Mouse (Mus musculus) cerebellum, adult 2 months (tissue): ENCODE results near the gene Spred2. TPM values are rescaled to one million over a fixed set of nuclear protein-coding genes. Genes with fewer than 3 reads are reported as not detected.

Source experiments
- DNase-seq, 2 experiments: peaks; one replicate each; pipeline ENCODE4 v3.0.0; 2021
- H3K27ac ChIP-seq: fragments of 200-500 bp; 2 replicates; pipeline ENCODE4 v1.5.1; 2012; ENCODE audit warnings: low read length, control low read depth, inconsistent platforms; ENCODE audit not compliant: insufficient read depth
- H3K27me3 ChIP-seq: fragments of 200-500 bp; 2 replicates; pipeline ENCODE4 v1.6.1; 2012; ENCODE audit warnings: inconsistent platforms, mild to moderate bottlenecking, low read length, moderate library complexity; ENCODE audit not compliant: control insufficient read depth, insufficient read depth
- H3K4me1 ChIP-seq: fragments of 200-500 bp; 2 replicates; pipeline ENCODE4 v1.6.1; 2011; ENCODE audit warnings: low read length; ENCODE audit not compliant: control insufficient read depth, insufficient read depth
- H3K4me3 ChIP-seq: fragments of 200-500 bp; replicated peaks from 2 replicates; pipeline ENCODE3; 2011; ENCODE audit warnings: mild to moderate bottlenecking, low read depth, low read length, control low read depth; ENCODE audit not compliant: insufficient read depth
- CTCF ChIP-seq: fragments of 200-500 bp; IDR thresholded peaks from 2 replicates; pipeline ENCODE4 v1.5.1; 2011; ENCODE audit warnings: low read depth, mild to moderate bottlenecking, control low read depth, low read length, moderate library complexity, borderline replicate concordance; ENCODE audit not compliant: insufficient read depth
- POLR2A ChIP-seq: fragments of 200-500 bp; IDR thresholded peaks from 2 replicates; pipeline ENCODE4 v1.6.1; 2011; ENCODE audit warnings: low read length, control low read depth, borderline replicate concordance; ENCODE audit not compliant: insufficient read depth
- WGBS: fragments of 180-500 bp; shearing (Covaris S2); methylation state at CpG from one replicate; pipeline ENCODE4 v1.1.7; 2018; 5-methylcytosine and 5-hydroxymethylcytosine counted together
- polyA plus RNA-seq: library from polyadenylated mRNA; depleted of rRNA; stranded (reverse); fragments of >200 nt; gene quantifications from 2 replicates; pipeline ENCODE4 v1.2.3, GENCODE M21; 2012

The Spred2 gene
- polyA plus RNA-seq, 1 experiment, result 40.3 TPM

GRCm38 (mm10) chr11:19900712-19901111 lies 23.5 kb upstream of the Spred2 start:
- DNase-seq, result peak; percentile 68 to 71
- Histone ChIP-seq H3K4me1 (peaks cover 19% of the 10 kb centered on the region), H3K27ac (peak overlapping the region; percentile 80), H3K4me3 (no peak overlapping the region), H3K27me3 (no peaks in the 10 kb centered on the region)
- 28% methylated on average over 4 of the region's 4 CpGs for WGBS
- TF ChIP-seq POLR2A, result no peak

GRCm38 (mm10) chr11:19911216-19911615 lies 13.0 kb upstream of the Spred2 start:
- H3K4me1 ChIP-seq, result no peaks in the 10 kb centered on the region
- no peak for TF ChIP-seq CTCF
- no peak for TF ChIP-seq POLR2A
- no peaks in the 10 kb centered on the region for H3K27me3 ChIP-seq
- no peak overlapping the region for H3K27ac ChIP-seq
- 92% methylated on average over 3 of the region's 3 CpGs for WGBS
- no peak overlapping the region for H3K4me3 ChIP-seq
- no peak for DNase-seq

DNA sequence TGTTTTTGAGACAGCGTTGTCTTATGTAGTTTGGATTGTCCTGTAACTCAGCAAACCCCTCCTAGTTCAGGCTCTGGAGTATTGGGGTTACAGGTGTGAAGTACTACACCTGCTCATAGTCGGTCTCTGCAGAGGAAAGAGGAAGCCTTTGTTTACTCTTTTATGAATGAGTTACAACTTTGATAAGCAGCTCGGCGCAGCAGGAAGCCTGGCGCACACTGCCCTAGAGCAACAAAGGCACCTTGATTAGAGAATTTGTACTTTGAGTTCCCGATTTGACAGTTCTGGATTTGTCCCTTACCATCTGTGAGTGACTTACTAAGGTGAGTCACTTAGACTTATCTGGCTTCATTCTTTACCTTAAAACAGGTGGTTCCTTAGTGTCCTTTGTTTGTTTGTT lies 12.0 kb upstream of the Spred2 start:
- no peaks in the 10 kb centered on the region; the same call in 1 of the 2 replicates for H3K4me1 ChIP-seq
- 93% methylated on average over 6 of the region's 6 CpGs for WGBS

GRCm38 (mm10) chr11:19912661-19913060 lies 11.5 kb upstream of the Spred2 start:
- no peaks in the 10 kb centered on the region for H3K27me3 ChIP-seq
- WGBS, result 97% methylated on average over 5 of the region's 5 CpGs
- TF ChIP-seq CTCF (no peak), POLR2A (no peak)
- H3K4me3 ChIP-seq, result no peak overlapping the region
- peaks cover 4% of the 10 kb centered on the region for H3K4me1 ChIP-seq
- no peak overlapping the region for H3K27ac ChIP-seq
- no peak for DNase-seq

More for the DNA sequence above, 12.0 kb upstream of the Spred2 start:
- no peak overlapping the region for H3K27ac ChIP-seq
- no peaks in the 10 kb centered on the region for H3K27me3 ChIP-seq
- no peak for DNase-seq
- TF ChIP-seq POLR2A (no peak), CTCF (no peak)
- H3K4me3 ChIP-seq, result no peak overlapping the region

GRCm38 (mm10) chr11:19913761-19914160 lies 10.4 kb upstream of the Spred2 start:
- Histone ChIP-seq H3K27ac (no peak overlapping the region), H3K4me1 (peaks cover 11% of the 10 kb centered on the region), H3K4me3 (no peak overlapping the region), H3K27me3 (no peaks in the 10 kb centered on the region)
- 83% methylated on average over 4 of the region's 4 CpGs for WGBS
- TF ChIP-seq POLR2A (no peak), CTCF (no peak)
- DNase-seq, result peak in 1 of 2 experiments; percentile 25

DNA sequence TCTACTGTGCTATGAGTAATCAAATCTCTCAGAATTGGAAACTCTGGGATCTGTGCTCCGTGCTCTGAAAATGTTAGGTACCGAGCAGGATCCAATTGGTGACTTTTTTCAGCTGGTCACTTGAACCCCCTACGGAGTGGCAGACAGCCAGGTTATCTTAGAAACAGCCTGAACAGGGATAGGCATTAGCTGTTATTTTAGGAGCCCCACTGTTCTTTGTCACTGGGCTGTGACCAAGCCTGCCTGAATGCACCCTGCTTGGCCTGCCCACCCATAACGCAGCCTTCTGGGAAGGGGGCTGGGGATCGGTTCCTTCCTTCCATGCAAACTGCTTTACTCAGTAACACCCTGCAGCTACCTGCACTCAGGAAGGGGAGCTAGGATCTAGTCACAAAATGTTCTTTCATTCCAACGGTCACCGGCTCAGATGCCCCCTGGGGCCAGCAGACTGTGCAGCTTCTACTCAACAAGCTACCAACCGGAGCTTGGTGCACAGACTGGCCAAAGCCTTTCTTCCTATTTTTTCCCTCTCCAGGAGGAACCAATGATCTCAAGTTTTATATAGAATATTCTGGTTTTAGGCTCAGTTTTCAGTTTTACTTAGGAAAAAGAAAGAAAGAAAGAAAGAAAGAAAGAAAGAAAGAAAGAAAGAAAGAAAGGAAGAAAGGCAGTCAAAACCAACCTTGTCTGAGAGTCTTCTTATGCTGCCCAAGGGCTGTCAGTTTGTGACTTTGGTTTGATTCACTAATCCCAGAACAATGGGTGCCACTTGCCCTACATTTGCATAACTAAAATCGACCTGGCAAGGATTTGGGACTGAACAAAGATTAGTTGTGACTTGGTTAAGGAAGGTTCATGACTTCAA lies 6.6 kb upstream of the Spred2 start:
- Histone ChIP-seq H3K4me1 (peaks cover 15% of the 10 kb centered on the region), H3K4me3 (no peak overlapping the region), H3K27me3 (no peaks in the 10 kb centered on the region), H3K27ac (peak overlapping the region; percentile 13)
- DNase-seq, result peak; percentile 58 to 66
- TF ChIP-seq CTCF (no peak), POLR2A (no peak)
- 14% methylated on average over 9 of the region's 9 CpGs for WGBS

- DNase-seq, result no peak
- H3K4me1 ChIP-seq, result peaks cover 15% of the 10 kb centered on the region
- no peak for TF ChIP-seq POLR2A
- no peak for TF ChIP-seq CTCF
- WGBS, result 51% methylated on average over 2 of the region's 2 CpGs
- H3K27ac ChIP-seq, result no peak overlapping the region; the same call in 1 of the 2 replicates
- H3K4me3 ChIP-seq, result no peak overlapping the region
- no peaks in the 10 kb centered on the region for H3K27me3 ChIP-seq
Measured at GRCm38 (mm10) chr11:19918246-19918540, 6.0 kb upstream of the Spred2 start.

DNA sequence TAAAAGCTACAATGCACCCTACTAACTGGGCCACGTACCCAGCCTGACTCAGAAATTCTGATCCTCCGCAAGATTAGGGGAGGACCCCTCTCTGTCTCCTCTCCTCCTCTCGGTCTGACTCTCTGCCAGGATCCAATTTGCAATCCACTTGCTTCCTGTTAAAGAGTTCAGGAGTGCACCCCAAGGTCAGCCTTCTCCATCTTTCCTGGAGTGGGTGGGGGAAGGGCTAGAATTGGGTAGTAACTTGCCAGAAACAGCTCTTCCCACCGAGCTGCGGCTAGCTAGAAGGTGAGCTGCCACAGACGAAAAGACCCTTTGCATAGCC lies 4.8 kb upstream of the Spred2 start:
- H3K4me3 ChIP-seq, result peak overlapping the region; percentile 47
- H3K27me3 ChIP-seq, result no peaks in the 10 kb centered on the region
- peaks cover 15% of the 10 kb centered on the region for H3K4me1 ChIP-seq
- DNase-seq, result peak in 1 of 2 experiments; percentile 50
- TF ChIP-seq POLR2A (no peak), CTCF (no peak)
- 35% methylated on average over 6 of the region's 6 CpGs for WGBS
- peak overlapping the region; percentile 77; the same call in 1 of the 2 replicates for H3K27ac ChIP-seq
